Mouse (Mus musculus) neural tube, embryonic 14.5 days (tissue): Measurements from ENCODE around the gene Vps18. TPM values are rescaled to one million over a fixed set of nuclear protein-coding genes. Genes with fewer than 3 reads are reported as not detected.

Experiments used
- ATAC-seq: fragments of 200-750 bp; cut with Nextera tagmentation; 2 replicates; pipeline ENCODE4 v1.8.0; 2017; ENCODE audit warnings: low read depth, mild to moderate bottlenecking, moderate TSS enrichment, moderate library complexity
- H3K27ac ChIP-seq: fragments of 300-500 bp; sonication (generic); 2 replicates; pipeline ENCODE4 v1.5.1; 2014; ENCODE audit warnings: low read depth, mild to moderate bottlenecking, control low read depth, low read length, moderate library complexity, mixed read lengths
- H3K27me3 ChIP-seq: fragments of 300-500 bp; sonication (generic); 2 replicates; pipeline ENCODE4 v1.6.1; 2014; ENCODE audit warnings: low read length; ENCODE audit not compliant: control insufficient read depth, insufficient read depth
- H3K36me3 ChIP-seq: fragments of 300-500 bp; sonication (generic); 2 replicates; pipeline ENCODE4 v1.6.1; 2014; ENCODE audit warnings: low read length, mixed read lengths; ENCODE audit not compliant: control insufficient read depth, insufficient read depth
- H3K4me1 ChIP-seq: fragments of 300-500 bp; sonication (generic); 2 replicates; pipeline ENCODE4 v1.6.1; 2014; ENCODE audit warnings: low read length; ENCODE audit not compliant: control insufficient read depth, insufficient read depth
- H3K4me2 ChIP-seq: fragments of 300-500 bp; sonication (generic); 2 replicates; pipeline ENCODE4 v1.6.1; 2014; ENCODE audit warnings: mild to moderate bottlenecking, low read depth, low read length, control low read depth
- H3K4me3 ChIP-seq: fragments of 300-500 bp; sonication (generic); 2 replicates; pipeline ENCODE4 v1.5.1; 2014; ENCODE audit warnings: low read depth, low read length, control low read depth, mixed read lengths
- H3K9ac ChIP-seq: fragments of 300-500 bp; sonication (generic); replicated peaks from 2 replicates; pipeline ENCODE4 v1.6.1; 2014; ENCODE audit warnings: low read depth, mild to moderate bottlenecking, control low read depth, low read length, mixed read lengths
- H3K9me3 ChIP-seq: fragments of 300-500 bp; sonication (generic); 2 replicates; pipeline ENCODE4 v1.6.1; 2016; ENCODE audit warnings: low read length; ENCODE audit not compliant: control insufficient read depth
- WGBS: fragments of 180-500 bp; shearing (Covaris S2); extraction: QIAGEN DNeasy Blood & Tissue Kit; methylation state at CpG from one replicate; pipeline ENCODE4 v1.1.7; 2014; 5-methylcytosine and 5-hydroxymethylcytosine counted together
- polyA plus RNA-seq: library from polyadenylated mRNA; unstranded; fragments of >200 nt; fragmentation: Nextera tagmentation; extraction: Ambion mirVana; gene quantifications from 2 replicates; pipeline ENCODE4 v1.2.1, GENCODE M21; 2014

The Vps18 gene
- polyA plus RNA-seq, 1 experiment from 2014 or later, result 14.8 TPM

DNA sequence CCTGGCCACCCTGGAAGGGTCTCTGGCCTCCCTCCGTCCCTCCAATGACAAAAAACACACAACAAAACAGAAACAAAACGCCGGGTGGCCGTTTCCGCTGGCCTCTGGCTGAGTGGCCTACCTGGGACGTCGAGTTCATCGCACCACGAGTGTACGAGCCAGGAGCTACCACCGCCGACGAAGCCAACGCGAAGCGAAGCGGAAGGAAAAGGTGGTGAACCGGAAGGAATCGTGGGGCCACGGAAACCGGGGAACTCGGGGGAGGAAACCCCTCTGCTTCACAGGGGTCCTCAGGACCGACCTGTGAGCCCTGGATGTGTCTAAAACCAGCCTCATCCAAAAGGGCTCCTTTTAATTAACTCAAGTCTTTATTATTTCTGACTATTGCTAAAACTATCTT, 10.7 kb upstream of the Vps18 start:
- Histone ChIP-seq H3K4me3 (no peak overlapping the region), H3K27me3 (no peaks in the 10 kb centered on the region), H3K4me2 (no peak overlapping the region), H3K9me3 (no peaks in the 10 kb centered on the region), H3K27ac (no peak overlapping the region), H3K36me3 (no peaks in the 10 kb centered on the region), H3K9ac (no peak overlapping the region), H3K4me1 (no peaks in the 10 kb centered on the region)
- no peak for ATAC-seq
- 92% methylated on average over 23 of the region's 23 CpGs for WGBS

DNA sequence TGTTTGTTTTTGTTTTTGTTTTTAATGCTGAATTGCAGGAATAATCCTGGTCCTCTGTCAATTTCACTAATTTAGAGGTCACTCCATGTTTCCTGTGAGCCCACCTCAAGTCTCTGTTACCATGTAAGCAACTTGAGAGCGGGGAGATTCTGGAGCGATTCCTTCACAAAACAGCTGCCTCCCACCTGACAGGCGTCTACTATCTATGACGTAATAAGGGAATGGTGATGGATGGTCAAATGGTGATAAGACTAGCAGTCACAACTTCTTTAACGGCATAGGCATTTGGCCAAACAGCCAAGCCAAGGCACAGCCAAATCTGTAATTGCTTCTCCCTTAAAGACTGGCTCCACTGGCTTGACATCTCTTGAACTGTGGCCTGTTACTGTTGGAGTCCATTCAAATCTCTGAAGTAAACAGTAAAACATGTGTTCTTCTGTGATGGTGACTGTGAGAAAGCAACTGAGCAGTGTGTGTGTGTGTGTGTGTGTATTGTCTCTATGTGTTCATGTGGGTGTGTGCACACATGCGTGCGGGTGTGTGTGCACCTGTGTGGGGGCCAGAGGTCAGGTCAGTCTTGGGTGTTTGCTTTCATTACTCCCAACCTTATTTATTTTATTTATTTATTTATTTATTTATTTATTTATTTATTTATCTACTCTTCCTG, 6.5 kb upstream of the Vps18 start:
- Histone ChIP-seq H3K36me3 (no peaks in the 10 kb centered on the region), H3K4me1 (no peaks in the 10 kb centered on the region), H3K4me3 (no peak overlapping the region), H3K9me3 (no peaks in the 10 kb centered on the region), H3K4me2 (no peak overlapping the region), H3K27ac (no peak overlapping the region), H3K27me3 (no peaks in the 10 kb centered on the region), H3K9ac (no peak overlapping the region)
- WGBS, result 89% methylated on average over 7 of the region's 7 CpGs
- ATAC-seq, result no peak

DNA sequence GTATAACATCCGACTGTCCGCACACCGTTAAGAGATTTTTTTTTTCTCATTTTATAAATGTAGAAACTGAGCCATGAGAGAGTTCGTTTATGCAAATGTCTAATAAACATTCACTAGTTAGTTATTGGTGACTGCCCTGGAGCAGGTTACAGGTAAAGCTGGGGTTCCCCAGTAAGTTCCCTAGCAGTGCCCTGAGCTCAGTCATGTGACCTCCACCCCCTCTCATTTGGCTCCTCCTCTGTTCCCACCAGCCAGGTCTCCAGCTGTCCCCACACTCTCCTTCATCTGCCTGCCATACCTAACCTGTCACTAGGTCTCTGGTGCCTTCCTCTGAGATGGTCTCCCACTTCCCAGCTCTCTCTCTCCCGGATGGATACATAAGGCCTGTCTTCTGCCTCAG, 1.2 kb upstream of the Vps18 start:
- H3K4me2 ChIP-seq, result no peak overlapping the region
- no peaks in the 10 kb centered on the region for H3K9me3 ChIP-seq
- H3K36me3 ChIP-seq, result 0 out of 2 replicates have a peak, but pooled peaks cover 5% of the 10 kb centered on the region
- H3K9ac ChIP-seq, result no peak overlapping the region
- WGBS, result 91% methylated on average over 5 of the region's 5 CpGs
- H3K27ac ChIP-seq, result no peak overlapping the region
- peaks cover 16% of the 10 kb centered on the region for H3K4me1 ChIP-seq
- ATAC-seq, result no peak
- H3K4me3 ChIP-seq, result no peak overlapping the region
- H3K27me3 ChIP-seq, result no peaks in the 10 kb centered on the region

DNA sequence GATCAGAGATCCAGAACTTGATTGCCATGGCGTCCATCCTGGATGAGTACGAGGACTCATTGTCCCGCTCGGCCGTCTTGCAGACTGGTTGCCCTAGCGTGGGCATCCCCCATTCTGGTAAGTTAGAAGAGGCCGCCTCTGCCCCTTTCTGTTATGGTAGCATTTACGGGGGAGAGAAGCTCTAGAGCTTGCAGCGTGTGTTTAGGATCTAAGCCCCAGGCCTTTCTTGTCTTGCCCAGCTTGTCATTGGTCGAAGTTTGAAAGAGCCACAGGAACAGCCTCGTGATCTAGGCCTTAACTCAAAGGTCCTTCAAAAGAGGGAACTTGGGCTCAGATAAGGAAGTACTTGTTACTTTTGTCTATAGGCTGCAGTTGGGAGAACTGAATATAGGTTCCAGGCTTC, 475 bp downstream of the Vps18 start:
- Histone ChIP-seq H3K27me3 (no peaks in the 10 kb centered on the region), H3K9ac (peak overlapping the region; percentile 80), H3K4me3 (peak overlapping the region; percentile 72), H3K4me2 (peak overlapping the region; percentile 81), H3K9me3 (no peaks in the 10 kb centered on the region), H3K4me1 (peaks cover 16% of the 10 kb centered on the region), H3K36me3 (peaks cover 16% of the 10 kb centered on the region), H3K27ac (0 out of 2 replicates have a peak overlapping the region, but pooled peaks have one; percentile 34)
- WGBS, result 4% methylated on average over 11 of the region's 11 CpGs
- ATAC-seq, result 0 out of 2 replicates have a peak, but pooled peaks have one; percentile 3

DNA sequence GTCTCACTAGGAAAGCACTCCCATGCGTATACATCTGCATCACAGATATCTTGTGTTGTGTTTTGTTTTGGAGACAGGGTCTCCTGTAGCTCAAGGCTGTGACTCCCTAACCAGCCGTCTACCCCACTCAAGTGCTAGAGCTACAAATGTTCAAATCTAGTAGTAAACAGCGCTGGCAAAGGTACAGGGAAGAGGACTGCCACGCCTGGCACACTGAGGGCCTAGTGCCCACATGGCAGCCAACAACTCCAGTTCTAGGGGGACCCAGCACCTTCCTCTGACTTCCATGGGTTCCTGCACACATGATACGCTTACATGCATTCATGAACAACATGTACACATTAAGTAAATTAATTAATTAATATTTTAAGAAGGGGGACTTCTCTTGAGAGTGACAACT, 3.7 kb downstream of the Vps18 start:
- 93% methylated on average over 5 of the region's 5 CpGs for WGBS
- ATAC-seq, result no peak
- Histone ChIP-seq H3K36me3 (peaks cover 28% of the 10 kb centered on the region), H3K27me3 (no peaks in the 10 kb centered on the region), H3K4me2 (no peak overlapping the region), H3K9ac (no peak overlapping the region), H3K27ac (no peak overlapping the region), H3K9me3 (no peaks in the 10 kb centered on the region), H3K4me3 (no peak overlapping the region), H3K4me1 (peaks cover 16% of the 10 kb centered on the region)

DNA sequence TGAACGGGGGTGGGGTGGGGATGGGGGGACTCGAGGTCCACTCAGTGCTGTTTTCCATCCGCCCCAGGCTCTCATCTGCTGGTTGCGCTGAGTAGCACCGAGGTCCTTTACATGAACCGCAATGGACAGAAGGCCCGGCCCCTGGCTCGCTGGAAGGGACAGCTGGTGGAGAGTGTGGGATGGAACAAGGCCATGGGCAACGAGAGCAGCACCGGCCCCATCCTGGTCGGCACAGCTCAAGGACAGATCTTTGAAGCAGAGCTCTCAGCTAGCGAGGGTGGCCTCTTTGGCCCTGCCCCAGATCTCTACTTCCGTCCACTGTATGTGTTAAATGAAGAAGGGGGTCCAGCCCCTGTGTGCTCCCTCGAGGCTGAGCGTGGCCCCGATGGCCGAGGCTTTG, 4.3 kb downstream of the Vps18 start:
- Histone ChIP-seq H3K9me3 (no peaks in the 10 kb centered on the region), H3K4me2 (no peak overlapping the region), H3K27me3 (no peaks in the 10 kb centered on the region), H3K4me3 (no peak overlapping the region), H3K9ac (no peak overlapping the region), H3K27ac (no peak overlapping the region), H3K4me1 (peaks cover 16% of the 10 kb centered on the region), H3K36me3 (peaks cover 33% of the 10 kb centered on the region)
- 97% methylated on average over 17 of the region's 17 CpGs for WGBS
- no peak for ATAC-seq

DNA sequence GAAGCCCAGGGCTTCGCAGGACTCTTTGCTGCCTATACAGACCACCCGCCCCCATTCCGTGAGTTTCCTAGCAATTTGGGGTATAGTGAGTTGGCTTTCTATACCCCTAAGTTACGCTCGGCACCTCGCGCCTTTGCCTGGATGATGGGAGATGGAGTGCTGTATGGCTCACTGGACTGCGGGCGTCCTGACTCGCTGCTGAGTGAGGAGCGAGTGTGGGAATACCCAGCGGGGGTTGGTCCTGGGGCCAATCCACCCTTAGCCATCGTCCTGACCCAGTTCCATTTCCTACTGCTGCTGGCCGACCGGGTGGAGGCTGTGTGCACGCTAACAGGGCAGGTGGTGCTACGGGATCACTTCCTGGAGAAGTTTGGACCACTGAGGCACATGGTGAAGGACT, 4.8 kb downstream of the Vps18 start:
- H3K9ac ChIP-seq, result no peak overlapping the region
- no peak overlapping the region for H3K4me3 ChIP-seq
- H3K27me3 ChIP-seq, result no peaks in the 10 kb centered on the region
- H3K4me2 ChIP-seq, result no peak overlapping the region
- H3K4me1 ChIP-seq, result peaks cover 16% of the 10 kb centered on the region
- no peak overlapping the region for H3K27ac ChIP-seq
- no peaks in the 10 kb centered on the region for H3K9me3 ChIP-seq
- peaks cover 35% of the 10 kb centered on the region for H3K36me3 ChIP-seq
- WGBS, result 94% methylated on average over 17 of the region's 17 CpGs
- no peak for ATAC-seq

DNA sequence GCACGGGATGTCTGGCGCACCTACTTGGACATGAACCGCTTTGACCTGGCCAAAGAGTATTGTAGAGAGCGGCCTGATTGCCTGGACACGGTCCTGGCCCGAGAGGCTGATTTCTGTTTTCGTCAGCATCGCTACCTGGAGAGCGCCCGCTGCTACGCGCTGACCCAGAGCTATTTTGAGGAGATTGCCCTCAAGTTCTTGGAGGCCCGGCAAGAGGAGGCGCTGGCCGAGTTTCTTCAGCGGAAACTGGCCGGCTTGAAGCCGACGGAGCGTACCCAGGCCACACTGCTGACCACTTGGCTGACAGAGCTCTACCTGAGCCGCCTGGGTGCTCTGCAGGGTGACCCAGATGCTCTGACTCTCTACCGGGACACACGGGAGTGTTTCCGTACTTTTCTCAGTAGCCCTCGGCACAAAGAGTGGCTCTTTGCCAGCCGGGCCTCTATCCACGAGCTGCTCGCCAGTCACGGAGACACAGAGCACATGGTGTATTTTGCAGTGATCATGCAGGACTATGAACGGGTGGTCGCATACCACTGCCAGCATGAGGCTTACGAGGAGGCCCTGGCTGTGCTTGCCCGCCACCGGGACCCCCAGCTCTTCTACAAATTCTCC, 5.3 kb downstream of the Vps18 start:
- 94% methylated on average over 34 of the region's 34 CpGs for WGBS
- H3K27ac ChIP-seq, result no peak overlapping the region
- H3K4me2 ChIP-seq, result no peak overlapping the region
- no peak overlapping the region for H3K9ac ChIP-seq
- H3K9me3 ChIP-seq, result no peaks in the 10 kb centered on the region
- no peak for ATAC-seq
- H3K36me3 ChIP-seq, result peaks cover 37% of the 10 kb centered on the region
- no peak overlapping the region for H3K4me3 ChIP-seq
- H3K27me3 ChIP-seq, result no peaks in the 10 kb centered on the region
- peaks cover 16% of the 10 kb centered on the region for H3K4me1 ChIP-seq

DNA sequence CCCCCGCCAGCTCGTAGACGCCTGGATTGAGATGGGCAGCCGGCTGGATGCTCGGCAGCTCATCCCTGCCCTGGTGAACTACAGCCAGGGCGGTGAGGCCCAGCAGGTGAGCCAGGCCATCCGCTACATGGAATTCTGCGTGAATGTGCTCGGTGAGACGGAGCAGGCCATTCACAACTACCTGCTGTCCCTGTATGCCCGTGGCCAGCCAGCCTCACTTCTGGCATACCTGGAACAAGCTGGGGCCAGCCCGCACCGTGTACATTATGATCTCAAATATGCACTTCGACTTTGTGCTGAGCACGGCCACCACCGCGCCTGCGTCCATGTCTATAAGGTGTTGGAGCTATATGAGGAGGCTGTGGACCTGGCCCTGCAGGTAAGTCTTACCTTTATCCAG, 5.9 kb downstream of the Vps18 start:
- Histone ChIP-seq H3K4me1 (peaks cover 12% of the 10 kb centered on the region), H3K9ac (no peak overlapping the region), H3K27me3 (no peaks in the 10 kb centered on the region), H3K4me3 (no peak overlapping the region), H3K36me3 (peaks cover 41% of the 10 kb centered on the region), H3K4me2 (no peak overlapping the region), H3K27ac (no peak overlapping the region), H3K9me3 (no peaks in the 10 kb centered on the region)
- 96% methylated on average over 18 of the region's 18 CpGs for WGBS
- no peak for ATAC-seq
